Mouse (Mus musculus): ENCODE data around the gene Traf3ip2. TPM values are rescaled to one million over a fixed set of nuclear protein-coding genes. Genes with fewer than 3 reads are reported as not detected.

The Traf3ip2 gene
- polyA plus RNA-seq, 1 experiment from 2014 or later, result 5.0 TPM

GRCm38 (mm10) chr10:39687851-39688250, 75.1 kb downstream of the Traf3ip2 start:
- Histone ChIP-seq H3K9me3 (no peaks in the 10 kb centered on the region), H3K27me3 (no peaks in the 10 kb centered on the region), H3K4me2 (replicated peaks) (no peak overlapping the region), H3K9ac (replicated peaks) (no peak overlapping the region), H3K27ac (replicated peaks) (no peak overlapping the region), H3K4me1 (0 out of 2 replicates have a peak, but pooled peaks cover 3% of the 10 kb centered on the region), H3K36me3 (no peaks in the 10 kb centered on the region), H3K4me3 (no peak overlapping the region)
- ATAC-seq (replicated peaks), result no peak
- WGBS, result 74% methylated on average over 3 of the region's 3 CpGs

DNA sequence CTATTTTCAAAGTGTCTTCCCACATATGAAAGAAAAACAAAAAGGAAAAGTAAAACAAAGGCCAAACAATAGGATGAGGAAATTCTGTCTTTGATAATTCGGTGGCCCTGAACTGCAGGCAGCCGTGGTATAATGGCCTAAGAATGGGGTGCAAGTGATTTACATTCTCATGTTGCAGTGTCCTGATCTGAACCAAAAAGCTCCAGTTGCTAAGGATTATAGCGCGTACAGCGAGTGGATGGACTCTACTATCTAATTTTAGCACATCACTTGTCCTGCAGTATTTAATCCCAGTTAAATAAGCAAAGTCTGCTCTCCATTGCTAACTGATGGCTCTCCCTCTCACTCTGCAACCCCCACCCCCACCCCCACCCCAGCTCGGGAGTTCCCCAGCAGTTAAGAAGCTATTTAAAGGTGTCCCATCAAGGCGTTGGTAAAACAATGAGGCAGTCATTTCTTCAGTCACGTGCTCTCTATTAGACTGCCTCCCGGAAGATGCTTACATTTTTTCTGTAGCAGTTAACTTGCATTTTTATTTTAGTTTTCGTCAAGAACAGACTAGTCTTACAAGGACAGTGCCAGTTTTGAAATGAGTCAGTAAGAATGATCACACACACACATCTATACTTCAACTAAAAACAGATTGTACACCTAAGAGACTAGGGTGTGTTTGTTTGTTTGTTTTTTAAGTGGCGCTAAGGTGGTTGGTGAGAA, 78.8 kb downstream of the Traf3ip2 start:
- no peak overlapping the region for H3K4me3 ChIP-seq
- no peak overlapping the region for H3K4me2 ChIP-seq (replicated peaks)
- ATAC-seq (replicated peaks), result no peak
- no peaks in the 10 kb centered on the region for H3K27me3 ChIP-seq
- H3K27ac ChIP-seq (replicated peaks), result no peak overlapping the region
- no peak overlapping the region for H3K9ac ChIP-seq (replicated peaks)
- WGBS, result 46% methylated on average over 11 of the region's 11 CpGs
- no peaks in the 10 kb centered on the region for H3K9me3 ChIP-seq
- H3K4me1 ChIP-seq, result no peaks in the 10 kb centered on the region
- no peaks in the 10 kb centered on the region for H3K36me3 ChIP-seq

DNA sequence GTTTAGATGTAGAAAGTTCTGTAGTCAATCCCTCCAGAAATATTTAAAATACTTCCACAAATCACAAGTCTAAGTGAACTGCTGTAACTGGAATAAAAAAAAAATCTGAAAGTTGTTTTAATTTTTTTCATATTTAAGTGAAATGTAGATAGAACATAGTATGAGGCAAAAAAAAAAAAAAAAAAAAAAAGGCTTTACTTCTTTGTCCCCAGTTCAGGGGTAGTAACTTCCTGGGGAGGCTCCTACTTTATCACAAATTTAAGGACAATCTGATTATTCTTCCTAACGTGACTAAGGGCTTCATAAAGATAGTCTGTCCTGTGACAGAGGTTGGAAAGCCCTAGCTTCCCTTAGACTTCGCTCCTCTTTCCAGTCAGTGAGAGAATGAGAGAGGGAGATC, 79.4 kb downstream of the Traf3ip2 start:
- no peak overlapping the region for H3K4me3 ChIP-seq
- H3K27ac ChIP-seq (replicated peaks), result no peak overlapping the region
- no peaks in the 10 kb centered on the region for H3K4me1 ChIP-seq
- ATAC-seq (replicated peaks), result no peak
- H3K4me2 ChIP-seq (replicated peaks), result no peak overlapping the region
- no peaks in the 10 kb centered on the region for H3K9me3 ChIP-seq
- no peaks in the 10 kb centered on the region for H3K36me3 ChIP-seq
- no peak overlapping the region for H3K9ac ChIP-seq (replicated peaks)
- WGBS, result 86% methylated on average over 2 of the region's 2 CpGs
- H3K27me3 ChIP-seq, result no peaks in the 10 kb centered on the region

Other genes with a start within 250 kb of the Traf3ip2 start
- gene Fyn, start 244.1 kb upstream of the Traf3ip2 start, polyA plus RNA-seq (2015; fragmentation: Nextera tagmentation; extraction: Ambion mirVana), result 75.6 and 79.3 TPM in 2 replicates
- gene Rev3l, start 119.2 kb downstream of the Traf3ip2 start, polyA plus RNA-seq (2015; fragmentation: Nextera tagmentation; extraction: Ambion mirVana), result 24.1 and 26.4 TPM in 2 replicates